Mouse (Mus musculus): ENCODE data around the gene Tcerg1l. TPM values are rescaled to one million over a fixed set of nuclear protein-coding genes. Genes with fewer than 3 reads are reported as not detected.
A peak's percentile ranks its signal among the peaks of the same experiment; 100 is the strongest.

The Tcerg1l gene
- polyA plus RNA-seq, 1 experiment from 2014 or later: 6.5 TPM

- no peaks in the 10 kb centered on the region for H3K27me3 ChIP-seq (ENCODE audit: control insufficient read depth, insufficient read depth, low read length)
- 38% methylated on average over 7 of the region's 7 CpGs for WGBS
- no peak for ATAC-seq (ENCODE audit: insufficient read depth, low FRiP score, low TSS enrichment)
- H3K4me3 ChIP-seq (ENCODE audit: low read depth, low read length): no peak overlapping the region
- H3K9ac ChIP-seq (ENCODE audit: low read length): no peak overlapping the region
- no peaks in the 10 kb centered on the region for H3K36me3 ChIP-seq (ENCODE audit: control insufficient read depth, insufficient read depth, low read length)
- peaks cover 3% of the 10 kb centered on the region; the same call in 1 of the 2 replicates for H3K4me1 ChIP-seq (ENCODE audit: control insufficient read depth, insufficient read depth, low read length)
- DNase-seq (ENCODE audit: low spot score): no peak
- H3K4me2 ChIP-seq (ENCODE audit: low read depth): no peak overlapping the region
- no peaks in the 10 kb centered on the region for H3K9me3 ChIP-seq (ENCODE audit: control insufficient read depth, low read length)
- H3K27ac ChIP-seq (ENCODE audit: low read depth, low read length): no peak overlapping the region
Observed at GRCm38 (mm10) chr7:138375573-138375972, 22.0 kb downstream of the Tcerg1l start.

DNA sequence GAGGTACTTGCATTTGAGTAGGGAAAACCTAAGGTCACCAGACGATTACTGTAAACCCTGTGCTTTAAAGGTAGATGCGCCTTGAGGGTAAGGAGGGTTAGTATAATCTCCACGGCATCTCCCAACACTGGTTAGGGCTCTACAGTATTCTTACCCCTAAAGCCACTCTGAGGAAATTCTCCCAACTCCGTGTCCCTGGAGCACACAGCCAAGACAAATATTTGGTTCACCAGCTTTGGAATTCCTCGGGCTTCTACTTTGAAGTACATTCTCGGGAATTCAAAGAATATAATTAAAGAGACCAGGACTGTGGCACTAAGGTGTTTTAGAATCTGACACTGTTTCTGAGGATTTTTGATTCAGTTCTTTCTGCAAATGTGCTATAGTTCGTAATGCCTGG is 23.2 kb downstream of the Tcerg1l start:
- WGBS: 76% methylated on average over 7 of the region's 7 CpGs
- Histone ChIP-seq H3K9ac (ENCODE audit: low read length) (no peak overlapping the region), H3K36me3 (ENCODE audit: control insufficient read depth, insufficient read depth, low read length) (no peaks in the 10 kb centered on the region), H3K27me3 (ENCODE audit: control insufficient read depth, insufficient read depth, low read length) (no peaks in the 10 kb centered on the region), H3K4me3 (ENCODE audit: low read depth, low read length) (no peak overlapping the region), H3K9me3 (ENCODE audit: control insufficient read depth, low read length) (no peaks in the 10 kb centered on the region), H3K4me1 (ENCODE audit: control insufficient read depth, insufficient read depth, low read length) (no peaks in the 10 kb centered on the region), H3K4me2 (ENCODE audit: low read depth) (no peak overlapping the region), H3K27ac (ENCODE audit: low read depth, low read length) (no peak overlapping the region)
- no peak for DNase-seq (ENCODE audit: low spot score)
- no peak for ATAC-seq (ENCODE audit: insufficient read depth, low FRiP score, low TSS enrichment)

- H3K4me3 ChIP-seq (ENCODE audit: low read depth, low read length): no peak overlapping the region
- H3K9ac ChIP-seq (ENCODE audit: low read length): no peak overlapping the region
- ATAC-seq (ENCODE audit: insufficient read depth, low FRiP score, low TSS enrichment): no peak
- no peak overlapping the region for H3K27ac ChIP-seq (ENCODE audit: low read depth, low read length)
- no peaks in the 10 kb centered on the region for H3K4me1 ChIP-seq (ENCODE audit: control insufficient read depth, insufficient read depth, low read length)
- H3K4me2 ChIP-seq (ENCODE audit: low read depth): no peak overlapping the region
- no peaks in the 10 kb centered on the region for H3K27me3 ChIP-seq (ENCODE audit: control insufficient read depth, insufficient read depth, low read length)
- H3K9me3 ChIP-seq (ENCODE audit: control insufficient read depth, low read length): no peaks in the 10 kb centered on the region
- no peak for DNase-seq (ENCODE audit: low spot score)
- H3K36me3 ChIP-seq (ENCODE audit: control insufficient read depth, insufficient read depth, low read length): no peaks in the 10 kb centered on the region
- 79% methylated on average over 5 of the region's 5 CpGs for WGBS
Observed at GRCm38 (mm10) chr7:138373530-138373929, 24.0 kb downstream of the Tcerg1l start.

DNA sequence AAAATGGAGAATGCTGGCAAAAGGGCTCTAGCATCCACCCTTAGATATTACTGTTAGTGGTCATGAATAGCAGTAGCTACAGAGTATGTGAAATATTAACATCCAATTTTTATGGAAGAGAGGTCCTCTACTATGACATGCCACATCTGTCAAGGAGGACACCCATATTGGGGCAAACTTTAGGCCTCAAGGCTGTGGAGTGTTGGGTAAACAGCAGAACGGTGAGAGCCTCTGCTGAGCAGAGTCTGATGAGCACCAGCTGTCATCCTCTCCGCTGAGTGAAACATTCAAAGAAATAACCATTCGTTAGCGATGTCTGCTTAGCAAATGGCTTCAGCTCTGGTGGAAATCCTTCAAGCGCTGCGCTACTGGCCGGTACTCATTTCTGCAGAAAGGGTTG is 30.0 kb downstream of the Tcerg1l start:
- DNase-seq (ENCODE audit: low spot score) (no peak), ATAC-seq (ENCODE audit: insufficient read depth, low FRiP score, low TSS enrichment) (no peak)
- no peaks in the 10 kb centered on the region for H3K27me3 ChIP-seq (ENCODE audit: control insufficient read depth, insufficient read depth, low read length)
- H3K9ac ChIP-seq (ENCODE audit: low read length): no peak overlapping the region
- H3K27ac ChIP-seq (ENCODE audit: low read depth, low read length): no peak overlapping the region
- 79% methylated on average over 7 of the region's 7 CpGs for WGBS
- H3K4me2 ChIP-seq (ENCODE audit: low read depth): no peak overlapping the region
- no peaks in the 10 kb centered on the region for H3K4me1 ChIP-seq (ENCODE audit: control insufficient read depth, insufficient read depth, low read length)
- no peak overlapping the region for H3K4me3 ChIP-seq (ENCODE audit: low read depth, low read length)
- H3K36me3 ChIP-seq (ENCODE audit: control insufficient read depth, insufficient read depth, low read length): no peaks in the 10 kb centered on the region
- H3K9me3 ChIP-seq (ENCODE audit: control insufficient read depth, low read length): no peaks in the 10 kb centered on the region

- H3K27ac ChIP-seq (ENCODE audit: low read depth, low read length): no peak overlapping the region
- H3K36me3 ChIP-seq (ENCODE audit: control insufficient read depth, insufficient read depth, low read length): no peaks in the 10 kb centered on the region
- H3K4me2 ChIP-seq (ENCODE audit: low read depth): no peak overlapping the region
- H3K4me3 ChIP-seq (ENCODE audit: low read depth, low read length): no peak overlapping the region
- no peaks in the 10 kb centered on the region for H3K9me3 ChIP-seq (ENCODE audit: control insufficient read depth, low read length)
- ATAC-seq (ENCODE audit: insufficient read depth, low FRiP score, low TSS enrichment): no peak
- no peaks in the 10 kb centered on the region for H3K27me3 ChIP-seq (ENCODE audit: control insufficient read depth, insufficient read depth, low read length)
- no peaks in the 10 kb centered on the region for H3K4me1 ChIP-seq (ENCODE audit: control insufficient read depth, insufficient read depth, low read length)
- no peak overlapping the region for H3K9ac ChIP-seq (ENCODE audit: low read length)
- WGBS: 83% methylated on average over 8 of the region's 8 CpGs
- DNase-seq (ENCODE audit: low spot score): no peak
Observed at GRCm38 (mm10) chr7:138365519-138365918, 32.0 kb downstream of the Tcerg1l start.

DNA sequence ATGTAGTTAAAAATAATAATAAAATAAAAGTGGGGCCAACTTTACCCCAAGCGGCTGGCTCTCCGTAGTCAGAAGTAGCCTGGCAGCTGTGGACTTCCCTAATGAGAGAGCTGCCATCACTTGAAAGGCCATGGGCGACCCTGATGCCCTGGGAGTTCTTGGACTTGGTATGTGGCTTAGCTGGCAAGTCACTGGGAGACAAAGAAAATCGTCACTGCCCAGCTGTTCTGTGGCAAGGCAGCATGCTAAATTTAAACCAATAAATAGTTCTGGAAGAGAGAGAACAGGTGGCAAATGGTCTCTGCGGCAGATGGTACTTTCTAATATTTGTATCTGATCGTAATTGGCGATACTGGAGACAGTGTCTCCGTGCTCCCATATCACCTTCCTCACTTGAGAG is 40.1 kb downstream of the Tcerg1l start:
- Histone ChIP-seq H3K4me3 (ENCODE audit: low read depth, low read length) (no peak overlapping the region), H3K27me3 (ENCODE audit: control insufficient read depth, insufficient read depth, low read length) (no peaks in the 10 kb centered on the region), H3K4me1 (ENCODE audit: control insufficient read depth, insufficient read depth, low read length) (no peaks in the 10 kb centered on the region), H3K9ac (ENCODE audit: low read length) (no peak overlapping the region), H3K4me2 (ENCODE audit: low read depth) (no peak overlapping the region), H3K36me3 (ENCODE audit: control insufficient read depth, insufficient read depth, low read length) (no peaks in the 10 kb centered on the region), H3K9me3 (ENCODE audit: control insufficient read depth, low read length) (no peaks in the 10 kb centered on the region), H3K27ac (ENCODE audit: low read depth, low read length) (no peak overlapping the region)
- 78% methylated on average over 8 of the region's 8 CpGs for WGBS
- no peak for DNase-seq (ENCODE audit: low spot score)
- no peak for ATAC-seq (ENCODE audit: insufficient read depth, low FRiP score, low TSS enrichment)

- H3K27ac ChIP-seq (ENCODE audit: low read depth, low read length): no peak overlapping the region
- no peaks in the 10 kb centered on the region for H3K27me3 ChIP-seq (ENCODE audit: control insufficient read depth, insufficient read depth, low read length)
- 49% methylated on average over 2 of the region's 2 CpGs for WGBS
- no peaks in the 10 kb centered on the region for H3K36me3 ChIP-seq (ENCODE audit: control insufficient read depth, insufficient read depth, low read length)
- H3K9me3 ChIP-seq (ENCODE audit: control insufficient read depth, low read length): no peaks in the 10 kb centered on the region
- no peaks in the 10 kb centered on the region for H3K4me1 ChIP-seq (ENCODE audit: control insufficient read depth, insufficient read depth, low read length)
- no peak overlapping the region for H3K4me2 ChIP-seq (ENCODE audit: low read depth)
- ATAC-seq (ENCODE audit: insufficient read depth, low FRiP score, low TSS enrichment) (no peak), DNase-seq (ENCODE audit: low spot score) (peak; percentile 38)
- no peak overlapping the region for H3K4me3 ChIP-seq (ENCODE audit: low read depth, low read length)
- H3K9ac ChIP-seq (ENCODE audit: low read length): no peak overlapping the region
Observed at GRCm38 (mm10) chr7:138356655-138357449, 40.7 kb downstream of the Tcerg1l start.

DNA sequence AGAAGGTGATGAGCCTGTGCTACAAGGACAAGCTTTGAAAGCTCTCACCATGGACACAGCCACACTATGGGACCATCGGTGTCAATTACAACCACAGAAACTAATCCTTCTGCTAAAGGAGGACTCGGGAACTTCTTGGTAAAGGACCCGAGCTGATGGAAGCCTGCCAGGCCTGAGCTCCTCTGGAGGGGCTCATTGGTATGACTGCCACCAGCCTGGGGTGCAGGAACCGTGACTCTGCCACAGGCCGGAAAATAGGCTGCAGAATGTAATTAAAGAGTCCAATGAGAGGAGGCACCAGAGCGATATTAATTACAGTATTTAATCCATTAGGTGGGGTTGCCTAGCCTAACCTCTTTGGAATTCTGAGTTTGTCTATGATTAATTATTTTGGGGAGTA is 52.1 kb downstream of the Tcerg1l start:
- Histone ChIP-seq H3K27ac (ENCODE audit: low read depth, low read length) (no peak overlapping the region), H3K4me1 (ENCODE audit: control insufficient read depth, insufficient read depth, low read length) (no peaks in the 10 kb centered on the region), H3K9me3 (ENCODE audit: control insufficient read depth, low read length) (no peaks in the 10 kb centered on the region), H3K4me2 (ENCODE audit: low read depth) (no peak overlapping the region), H3K36me3 (ENCODE audit: control insufficient read depth, insufficient read depth, low read length) (no peaks in the 10 kb centered on the region), H3K9ac (ENCODE audit: low read length) (no peak overlapping the region), H3K4me3 (ENCODE audit: low read depth, low read length) (no peak overlapping the region), H3K27me3 (ENCODE audit: control insufficient read depth, insufficient read depth, low read length) (no peaks in the 10 kb centered on the region)
- DNase-seq (ENCODE audit: low spot score): no peak
- no peak for ATAC-seq (ENCODE audit: insufficient read depth, low FRiP score, low TSS enrichment)
- WGBS: 83% methylated on average over 6 of the region's 6 CpGs

DNA sequence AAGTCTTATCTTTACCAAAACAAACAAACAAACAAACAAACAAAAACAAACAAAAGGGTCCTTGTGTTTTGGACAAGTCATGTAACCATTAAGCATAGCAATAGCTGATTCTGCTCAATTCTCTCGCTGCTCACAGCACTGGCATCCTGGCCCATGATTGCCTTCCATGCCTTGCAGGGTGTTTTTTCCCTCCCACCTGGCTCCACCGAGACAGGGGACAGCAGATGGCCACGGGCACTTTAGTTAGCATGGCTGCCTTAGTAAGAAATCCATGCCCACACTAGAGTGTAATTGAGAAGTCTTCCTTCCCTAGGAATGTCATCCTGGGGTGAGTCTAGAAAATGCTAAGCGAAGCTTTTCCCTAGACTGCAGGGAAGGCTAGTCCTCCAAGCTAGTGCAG is 59.1 kb downstream of the Tcerg1l start:
- Histone ChIP-seq H3K36me3 (ENCODE audit: control insufficient read depth, insufficient read depth, low read length) (no peaks in the 10 kb centered on the region), H3K4me3 (ENCODE audit: low read depth, low read length) (no peak overlapping the region), H3K9me3 (ENCODE audit: control insufficient read depth, low read length) (no peaks in the 10 kb centered on the region), H3K9ac (ENCODE audit: low read length) (no peak overlapping the region), H3K27ac (ENCODE audit: low read depth, low read length) (no peak overlapping the region), H3K27me3 (ENCODE audit: control insufficient read depth, insufficient read depth, low read length) (no peaks in the 10 kb centered on the region), H3K4me2 (ENCODE audit: low read depth) (no peak overlapping the region), H3K4me1 (ENCODE audit: control insufficient read depth, insufficient read depth, low read length) (no peaks in the 10 kb centered on the region)
- ATAC-seq (ENCODE audit: insufficient read depth, low FRiP score, low TSS enrichment): no peak
- no peak for DNase-seq (ENCODE audit: low spot score)
- 74% methylated on average over 4 of the region's 4 CpGs for WGBS

Data from neural tube, embryonic 11.5 days (tissue).